Mouse (Mus musculus) Muller cell, postnatal 12 days (primary cell): ENCODE results near the gene Avil.

ENCODE experiments used
- DNase-seq: peaks from one replicate; pipeline ENCODE4 v3.0.0-alpha.2; 2015; ENCODE audit errors: inconsistent ontology term

Gene Avil

GRCm38 (mm10) chr10:127000529-127000928, at the start of gene Avil:
Avil (plus strand) TSS chr10:127000709.
- no peak for DNase-seq

GRCm38 (mm10) chr10:126952375-126952774, 48.1 kb upstream of the Avil start:
- DNase-seq = no peak

GRCm38 (mm10) chr10:126953029-126953471, 47.5 kb upstream of the Avil start:
- peak; percentile 78 for DNase-seq

GRCm38 (mm10) chr10:126956692-126957358, 43.7 kb upstream of the Avil start:
- DNase-seq = no peak

GRCm38 (mm10) chr10:126957359-126958107, 43.0 kb upstream of the Avil start:
- DNase-seq = peak; percentile 80

GRCm38 (mm10) chr10:126960496-126960895, 40.0 kb upstream of the Avil start:
- no peak for DNase-seq

- no peak for DNase-seq
These were observed 38.8 kb upstream of the Avil start for GRCm38 (mm10) chr10:126961757-126962156.

GRCm38 (mm10) chr10:126962271-126962965, 38.1 kb upstream of the Avil start:
- DNase-seq = peak; percentile 60

GRCm38 (mm10) chr10:126962966-126963330, 37.6 kb upstream of the Avil start:
- DNase-seq = no peak

GRCm38 (mm10) chr10:126963821-126964220, 36.7 kb upstream of the Avil start:
- no peak for DNase-seq

- DNase-seq = peak; percentile 12
These were observed 29.0 kb upstream of the Avil start for GRCm38 (mm10) chr10:126971363-126972050.

GRCm38 (mm10) chr10:126972051-126972725, 28.3 kb upstream of the Avil start:
- peak; percentile 68 for DNase-seq

GRCm38 (mm10) chr10:126972988-126973387, 27.5 kb upstream of the Avil start:
- DNase-seq = no peak

- no peak for DNase-seq
These were observed 24.8 kb upstream of the Avil start for GRCm38 (mm10) chr10:126975706-126976105.

GRCm38 (mm10) chr10:126977076-126977475, 23.4 kb upstream of the Avil start:
- DNase-seq = no peak

- peak; percentile 100 for DNase-seq
These were observed 22.1 kb upstream of the Avil start, which contains the start of gene Ctdsp2 for GRCm38 (mm10) chr10:126978277-126978994. Ctdsp2 (plus strand) TSS chr10:126978717.

- peak; percentile 69 for DNase-seq
These were observed 21.3 kb upstream of the Avil start for GRCm38 (mm10) chr10:126979121-126979635.

- peak; percentile 64 for DNase-seq
These were observed 20.8 kb upstream of the Avil start for GRCm38 (mm10) chr10:126979636-126980151.

GRCm38 (mm10) chr10:126980221-126980932, 20.1 kb upstream of the Avil start:
- DNase-seq = peak; percentile 85
